Mouse (Mus musculus) stomach, postnatal 0 days (tissue): ENCODE data around the gene Klc4. TPM values are rescaled to one million over a fixed set of nuclear protein-coding genes. Genes with fewer than 3 reads are reported as not detected.

Experiments used
- ATAC-seq: fragments of 200-750 bp; cut with Nextera tagmentation; 2 replicates; pipeline ENCODE4 v1.8.0; 2017; ENCODE audit not compliant: low FRiP score, low TSS enrichment
- DNase-seq: peaks from one replicate; pipeline ENCODE4 v3.0.0-alpha.2; 2016; ENCODE audit warnings: low spot score
- H3K27ac ChIP-seq: fragments of 300-500 bp; sonication (generic); replicated peaks from 2 replicates; pipeline ENCODE4 v1.5.1; 2014; ENCODE audit warnings: mild to moderate bottlenecking, control low read depth
- H3K27me3 ChIP-seq: fragments of 300-500 bp; sonication (generic); 2 replicates; pipeline ENCODE4 v1.6.1; 2014; ENCODE audit warnings: low read length; ENCODE audit not compliant: control insufficient read depth, insufficient read depth
- H3K36me3 ChIP-seq: fragments of 300-500 bp; sonication (generic); 2 replicates; pipeline ENCODE4 v1.6.1; 2014; ENCODE audit warnings: low read length, mixed read lengths; ENCODE audit not compliant: control insufficient read depth, insufficient read depth
- H3K4me1 ChIP-seq: fragments of 300-500 bp; sonication (generic); replicated peaks from 2 replicates; pipeline ENCODE4 v1.6.1; 2014; ENCODE audit warnings: antibody characterized with exemption; ENCODE audit not compliant: control insufficient read depth, insufficient read depth
- H3K4me2 ChIP-seq: fragments of 300-500 bp; sonication (generic); replicated peaks from 2 replicates; pipeline ENCODE4 v1.6.1; 2014; ENCODE audit warnings: low read depth, mild to moderate bottlenecking, control low read depth, moderate library complexity
- H3K4me3 ChIP-seq: fragments of 300-500 bp; sonication (generic); 2 replicates; pipeline ENCODE4 v1.5.1; 2014; ENCODE audit warnings: low read depth, low read length, control low read depth
- H3K9ac ChIP-seq: fragments of 300-500 bp; sonication (generic); 2 replicates; pipeline ENCODE4 v1.6.1; 2014; ENCODE audit warnings: mild to moderate bottlenecking, low read length, control low read depth, mixed read lengths
- H3K9me3 ChIP-seq: fragments of 300-500 bp; sonication (generic); 2 replicates; pipeline ENCODE4 v1.6.1; 2016; ENCODE audit warnings: low read length; ENCODE audit not compliant: control insufficient read depth
- CTCF ChIP-seq: IDR thresholded peaks from 2 replicates; pipeline ENCODE4 v1.5.1; 2016; ENCODE audit warnings: antibody characterized with exemption, low read depth, mild to moderate bottlenecking, moderate library complexity
- EP300 ChIP-seq: optimal IDR thresholded peaks from 2 replicates; pipeline ENCODE3; 2016; ENCODE audit warnings: antibody characterized with exemption
- WGBS: fragments of 180-500 bp; shearing (Covaris S2); extraction: QIAGEN DNeasy Blood & Tissue Kit; methylation state at CpG from one replicate; pipeline ENCODE4 v1.1.7; 2014; 5-methylcytosine and 5-hydroxymethylcytosine counted together
- polyA plus RNA-seq: library from polyadenylated mRNA; unstranded; fragments of >200 nt; fragmentation: Nextera tagmentation; extraction: Ambion mirVana; gene quantifications from 2 replicates; pipeline ENCODE4 v1.2.1, GENCODE M21; 2015

The Klc4 gene
- polyA plus RNA-seq, 1 experiment from 2014 or later, result 34.5 TPM

- Histone ChIP-seq H3K27me3 (no peaks in the 10 kb centered on the region), H3K27ac (peak within 1 kb of the TSS; percentile 94), H3K9me3 (no peaks in the 10 kb centered on the region), H3K4me3 (peak within 1 kb of the TSS; percentile 86), H3K4me2 (peak within 1 kb of the TSS; percentile 75), H3K9ac (peak within 1 kb of the TSS; percentile 93), H3K36me3 (peaks cover 5% of the 10 kb centered on the region; the same call in 1 of the 2 replicates), H3K4me1 (peaks cover 14% of the 10 kb centered on the region)
- ATAC-seq (peak; percentile 53), DNase-seq (peak; percentile 82)
- TF ChIP-seq EP300 (no peak), CTCF (no peak)
- under 1% methylated on average over 72 of the region's 90 CpGs for WGBS
Observed at GRCm38 (mm10) chr17:46628791-46629684, 16.8 kb downstream of the Klc4 start, which contains the start of gene Ptk7. Gene Ptk7, minus strand, starts transcription at chr17:46629504.

- H3K4me1 ChIP-seq, result peaks cover 20% of the 10 kb centered on the region
- DNase-seq, result no peak
- 0 out of 2 replicates have a peak, but pooled peaks have one; percentile 9 for ATAC-seq
- H3K36me3 ChIP-seq, result peaks cover 5% of the 10 kb centered on the region; the same call in 1 of the 2 replicates
- no peaks in the 10 kb centered on the region for H3K27me3 ChIP-seq
- peak overlapping the region; percentile 94 for H3K27ac ChIP-seq
- H3K4me3 ChIP-seq, result peak overlapping the region; percentile 86
- no peak for TF ChIP-seq EP300
- TF ChIP-seq CTCF, result no peak
- H3K4me2 ChIP-seq, result peak overlapping the region; percentile 75
- H3K9me3 ChIP-seq, result no peaks in the 10 kb centered on the region
- 0% methylated on average over 13 of the region's 13 CpGs for WGBS
- H3K9ac ChIP-seq, result peak overlapping the region; percentile 93
Observed at GRCm38 (mm10) chr17:46628471-46628790, 17.4 kb downstream of the Klc4 start.

GRCm38 (mm10) chr17:46627409-46627808, 18.4 kb downstream of the Klc4 start:
- Histone ChIP-seq H3K4me3 (peak overlapping the region; percentile 86), H3K36me3 (0 out of 2 replicates have a peak, but pooled peaks cover under 1% of the 10 kb centered on the region), H3K4me2 (peak overlapping the region; percentile 75), H3K9me3 (no peaks in the 10 kb centered on the region), H3K27me3 (no peaks in the 10 kb centered on the region), H3K9ac (peak overlapping the region; percentile 93), H3K4me1 (peaks cover 26% of the 10 kb centered on the region), H3K27ac (peak overlapping the region; percentile 94; the same call in 1 of the 2 replicates)
- ATAC-seq (no peak), DNase-seq (no peak)
- 32% methylated on average over 6 of the region's 6 CpGs for WGBS
- no peak for TF ChIP-seq CTCF
- no peak for TF ChIP-seq EP300

- ATAC-seq (no peak), DNase-seq (no peak)
- H3K36me3 ChIP-seq, result no peaks in the 10 kb centered on the region
- H3K4me3 ChIP-seq, result peak overlapping the region; percentile 6; the same call in 1 of the 2 replicates
- H3K4me2 ChIP-seq, result peak overlapping the region; percentile 35
- H3K27me3 ChIP-seq, result no peaks in the 10 kb centered on the region
- 44% methylated on average over 12 of the region's 12 CpGs for WGBS
- peak overlapping the region; percentile 45 for H3K9ac ChIP-seq
- H3K27ac ChIP-seq, result peak overlapping the region; percentile 82
- no peak for TF ChIP-seq CTCF
- TF ChIP-seq EP300, result no peak
- H3K9me3 ChIP-seq, result no peaks in the 10 kb centered on the region
- H3K4me1 ChIP-seq, result peaks cover 27% of the 10 kb centered on the region
Observed at GRCm38 (mm10) chr17:46624598-46624997, 21.2 kb downstream of the Klc4 start.

- DNase-seq, result peak; percentile 46
- 17% methylated on average over 10 of the region's 10 CpGs for WGBS
- peak overlapping the region; percentile 6; the same call in 1 of the 2 replicates for H3K4me3 ChIP-seq
Observed at GRCm38 (mm10) chr17:46623819-46624557, 21.8 kb downstream of the Klc4 start.

More at GRCm38 (mm10) chr17:46623819-46624557, 21.8 kb downstream of the Klc4 start:
- no peaks in the 10 kb centered on the region for H3K36me3 ChIP-seq
- no peak for ATAC-seq
- no peak for TF ChIP-seq EP300
- TF ChIP-seq CTCF, result peak; percentile 55
- peak overlapping the region; percentile 82 for H3K27ac ChIP-seq
- no peaks in the 10 kb centered on the region for H3K27me3 ChIP-seq
- H3K9ac ChIP-seq, result peak overlapping the region; percentile 45
- peaks cover 30% of the 10 kb centered on the region for H3K4me1 ChIP-seq
- H3K4me2 ChIP-seq, result peak overlapping the region; percentile 35
- H3K9me3 ChIP-seq, result no peaks in the 10 kb centered on the region
